Mouse (Mus musculus): ENCODE measurements around the gene Taf3. TPM values are rescaled to one million over a fixed set of nuclear protein-coding genes. Genes with fewer than 3 reads are reported as not detected.

Gene Taf3
- polyA plus RNA-seq (2016; fragmentation: Nextera tagmentation; extraction: Ambion mirVana) = 15.7 and 16.7 TPM in 2 replicates

GRCm38 (mm10) chr2:10048461-10048860, at the start of gene Taf3:
Gene Taf3 (minus strand): TSS chr2:10048596.
- peak within 1 kb of the TSS; percentile 93 for H3K27ac ChIP-seq
- peak; percentile 91 for DNase-seq (ENCODE audit: extremely low spot score, low spot score)
- under 1% methylated on average over 36 of the region's 36 CpGs for WGBS

DNA sequence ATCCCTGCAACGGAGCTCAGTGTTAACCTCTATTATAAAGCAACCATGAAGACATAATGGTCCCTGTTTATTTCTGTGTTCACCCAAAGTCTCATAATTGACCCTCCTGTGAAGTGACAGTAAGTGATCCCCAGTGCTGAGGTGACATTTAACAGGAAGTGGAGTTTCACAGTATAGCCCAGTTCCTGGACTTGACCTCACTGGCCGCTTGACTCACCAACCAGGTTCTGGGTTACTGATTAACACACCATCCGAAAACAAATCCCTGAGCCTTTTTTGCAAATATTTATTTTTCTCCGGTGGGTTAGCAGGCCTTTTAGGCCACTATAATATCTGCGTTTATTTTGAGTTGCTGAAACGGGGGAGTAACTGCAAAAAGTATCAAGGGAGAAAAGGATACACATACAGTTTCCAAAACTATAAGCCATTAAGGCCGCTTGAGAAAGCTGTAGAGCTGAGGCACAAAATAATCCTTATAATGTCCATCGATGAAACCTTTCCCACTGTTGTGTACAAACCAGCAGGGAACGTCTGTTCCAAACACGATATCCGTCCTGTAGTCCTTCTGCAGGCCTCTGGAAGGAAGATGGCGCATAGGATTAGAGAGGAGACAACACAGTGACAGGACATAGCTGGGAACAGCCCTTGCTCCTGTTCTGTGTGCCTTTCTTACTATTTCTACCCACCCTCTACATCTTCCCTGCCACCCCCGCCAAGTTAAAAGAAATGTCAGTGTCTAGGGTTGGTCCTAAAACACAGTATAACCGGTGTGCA, 46.1 kb upstream of the Taf3 start:
- peaks cover 43% of the 10 kb centered on the region for H3K36me3 ChIP-seq (replicated peaks)
- no peaks in the 10 kb centered on the region for H3K9me3 ChIP-seq
- WGBS = 91% methylated on average over 14 of the region's 14 CpGs
- H3K27me3 ChIP-seq (ENCODE audit: poor library complexity, severe bottlenecking) = no peaks in the 10 kb centered on the region
- no peak for DNase-seq (ENCODE audit: extremely low spot score, low spot score)
- H3K4me1 ChIP-seq = no peaks in the 10 kb centered on the region
- no peak overlapping the region for H3K4me3 ChIP-seq
- H3K27ac ChIP-seq = no peak overlapping the region

More at GRCm38 (mm10) chr2:10048461-10048860, at the start of gene Taf3:
- Histone ChIP-seq H3K27me3 (ENCODE audit: poor library complexity, severe bottlenecking) (no peaks in the 10 kb centered on the region), H3K36me3 (replicated peaks) (peaks cover 4% of the 10 kb centered on the region), H3K4me1 (peaks cover 22% of the 10 kb centered on the region), H3K9me3 (no peaks in the 10 kb centered on the region), H3K4me3 (peak within 1 kb of the TSS; percentile 95)

DNA sequence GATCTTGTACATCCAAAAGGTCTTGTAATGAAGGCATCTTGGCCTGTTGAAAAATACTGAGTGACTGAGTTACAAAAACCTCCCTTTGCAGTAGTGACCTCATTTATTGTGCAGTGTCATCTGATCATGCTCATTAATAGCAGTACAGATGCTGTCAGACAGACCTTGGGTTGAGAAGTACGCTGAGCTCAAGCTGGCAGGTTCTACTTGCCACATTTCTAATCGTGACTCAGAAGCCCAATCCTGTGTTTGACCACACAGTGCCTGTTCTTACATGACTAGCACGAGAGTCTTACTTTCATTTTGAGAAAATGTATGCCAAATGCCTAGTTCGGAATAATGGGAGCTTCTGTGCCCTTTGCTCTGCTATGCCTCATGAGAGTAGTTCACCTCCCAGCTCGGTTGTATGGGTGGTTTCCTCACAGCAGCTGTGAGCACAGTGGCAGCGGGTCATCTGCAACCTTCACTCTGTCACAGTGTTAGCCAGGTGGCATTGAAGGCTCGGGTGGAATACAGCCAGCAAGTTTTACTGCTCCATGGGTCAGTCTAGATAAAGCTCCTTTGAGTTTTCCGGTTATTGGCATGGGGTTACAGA, 39.0 kb upstream of the Taf3 start:
- H3K4me1 ChIP-seq = no peaks in the 10 kb centered on the region
- no peak overlapping the region for H3K4me3 ChIP-seq
- H3K36me3 ChIP-seq (replicated peaks) = peaks cover 93% of the 10 kb centered on the region
- 92% methylated on average over 8 of the region's 8 CpGs for WGBS
- no peaks in the 10 kb centered on the region for H3K9me3 ChIP-seq
- no peak overlapping the region for H3K27ac ChIP-seq
- no peaks in the 10 kb centered on the region for H3K27me3 ChIP-seq (ENCODE audit: poor library complexity, severe bottlenecking)
- no peak for DNase-seq (ENCODE audit: extremely low spot score, low spot score)

- Histone ChIP-seq H3K27ac (no peak overlapping the region), H3K4me1 (peaks cover 26% of the 10 kb centered on the region), H3K36me3 (replicated peaks) (peaks cover 56% of the 10 kb centered on the region), H3K9me3 (no peaks in the 10 kb centered on the region), H3K4me3 (no peak overlapping the region), H3K27me3 (ENCODE audit: poor library complexity, severe bottlenecking) (no peaks in the 10 kb centered on the region)
- DNase-seq (ENCODE audit: extremely low spot score, low spot score) = no peak
- 73% methylated on average over 1 of the region's 1 CpGs for WGBS
These were observed 34.3 kb upstream of the Taf3 start for GRCm38 (mm10) chr2:10082737-10083136.

DNA sequence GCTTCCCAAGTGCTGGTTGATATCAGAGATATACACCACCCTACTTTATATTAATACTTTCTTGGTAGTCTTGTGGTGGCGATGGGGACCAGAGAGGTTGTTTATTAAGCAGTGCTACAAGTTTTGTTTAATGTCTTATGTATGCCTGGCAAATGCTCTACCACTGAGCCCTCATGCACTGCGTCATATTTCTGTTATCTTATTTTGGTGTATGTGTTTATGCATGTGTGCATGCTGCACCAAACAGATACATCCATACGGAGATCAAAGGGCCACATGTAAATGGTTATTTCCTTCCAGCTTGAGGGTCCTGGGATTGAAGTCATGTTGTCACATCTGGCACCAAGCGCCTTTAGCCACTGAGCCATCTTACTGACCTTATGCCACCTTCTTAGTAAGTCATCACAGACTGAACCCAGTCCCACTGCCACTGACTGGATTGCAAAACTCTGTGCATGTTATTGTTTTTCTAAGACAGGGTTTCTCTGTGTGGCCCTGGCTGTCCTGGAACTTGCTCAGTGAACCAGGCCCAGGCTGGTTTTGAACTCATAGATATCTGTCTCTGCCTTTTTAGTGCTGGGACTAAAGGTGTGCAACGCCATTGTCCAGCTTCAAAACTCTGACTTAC, 33.2 kb upstream of the Taf3 start:
- Histone ChIP-seq H3K27ac (no peak overlapping the region), H3K9me3 (no peaks in the 10 kb centered on the region), H3K4me1 (peaks cover 31% of the 10 kb centered on the region), H3K4me3 (peak overlapping the region; percentile 93), H3K27me3 (ENCODE audit: poor library complexity, severe bottlenecking) (no peaks in the 10 kb centered on the region), H3K36me3 (replicated peaks) (peaks cover 44% of the 10 kb centered on the region)
- DNase-seq (ENCODE audit: extremely low spot score, low spot score) = no peak
- WGBS = 89% methylated on average over 5 of the region's 5 CpGs

DNA sequence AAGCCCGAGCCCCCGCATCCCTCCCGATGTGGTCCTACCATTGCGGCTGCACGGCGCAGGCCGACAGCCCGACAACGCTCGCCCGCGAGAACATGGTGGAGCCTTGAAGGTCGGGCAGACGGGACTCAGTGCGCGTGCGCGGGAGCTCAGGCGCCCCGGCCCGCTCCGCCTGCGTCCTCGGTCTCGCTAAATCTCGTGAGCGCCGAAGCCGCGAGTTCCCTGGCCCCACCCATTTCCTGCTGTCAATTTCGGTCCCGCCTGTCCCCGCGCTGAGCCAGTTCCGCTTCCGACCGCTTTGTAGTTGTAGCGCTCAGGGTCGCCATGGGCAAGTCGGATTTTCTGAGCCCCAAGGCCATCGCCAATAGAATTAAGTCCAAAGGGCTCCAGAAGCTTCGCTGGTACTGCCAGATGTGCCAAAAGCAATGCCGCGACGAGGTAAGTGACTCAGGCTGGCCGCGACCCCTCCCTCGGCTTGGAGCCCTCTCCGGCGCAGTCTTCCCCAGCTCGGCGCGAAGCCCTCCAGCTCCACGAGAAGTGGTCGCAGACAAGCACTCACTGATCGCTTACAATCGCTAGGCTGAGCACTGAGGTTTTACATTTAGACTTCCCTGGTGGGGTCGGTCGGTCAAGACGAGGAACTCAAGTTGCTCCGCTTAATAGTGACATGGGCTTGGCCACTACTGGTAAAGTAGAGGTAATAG, 32.1 kb upstream of the Taf3 start, which contains the start of the genes Atp5c1 and Kin:
TSS of gene Atp5c1 (minus strand) at position 201 of the 701 bp plus-strand sequence.
TSS of gene Kin (plus strand) at position 284 of the 701 bp plus-strand sequence.
- Histone ChIP-seq H3K27me3 (ENCODE audit: poor library complexity, severe bottlenecking) (no peaks in the 10 kb centered on the region), H3K4me3 (peak within 1 kb of the TSS; percentile 93), H3K9me3 (no peaks in the 10 kb centered on the region), H3K36me3 (replicated peaks) (peaks cover 40% of the 10 kb centered on the region), H3K4me1 (peaks cover 31% of the 10 kb centered on the region), H3K27ac (peak within 1 kb of the TSS; percentile 98)
- DNase-seq (ENCODE audit: extremely low spot score, low spot score) = peak; percentile 97
- under 1% methylated on average over 61 of the region's 61 CpGs for WGBS

DNA sequence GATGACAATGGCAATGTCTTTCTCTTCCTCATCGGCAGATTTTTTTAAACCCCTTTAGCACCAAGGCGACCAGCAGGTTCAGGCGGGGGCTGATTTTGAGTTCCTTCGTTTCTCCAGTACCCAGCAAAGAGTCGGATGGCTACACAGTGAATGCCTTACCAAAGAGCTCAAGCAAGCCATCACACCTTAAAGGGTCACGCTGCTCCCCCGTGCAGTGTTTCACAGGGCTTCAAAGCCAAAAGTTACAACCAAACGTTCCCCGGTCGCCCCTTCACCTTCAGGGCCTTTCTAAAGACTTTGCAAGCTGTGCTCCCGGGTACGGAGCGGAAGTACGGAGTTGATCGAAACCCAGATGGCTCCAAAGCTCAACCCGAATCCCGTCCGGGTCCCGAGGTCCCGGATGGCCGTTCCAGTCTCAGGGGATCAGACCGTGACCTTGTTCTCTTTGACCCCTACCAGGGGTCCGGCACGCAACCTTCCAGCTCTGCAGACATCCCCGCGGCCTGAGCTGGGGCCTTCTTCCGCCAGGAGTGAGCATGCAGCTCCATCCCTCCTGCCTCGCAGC, 31.4 kb upstream of the Taf3 start:
- under 1% methylated on average over 28 of the region's 28 CpGs for WGBS
- Histone ChIP-seq H3K27me3 (ENCODE audit: poor library complexity, severe bottlenecking) (no peaks in the 10 kb centered on the region), H3K36me3 (replicated peaks) (peaks cover 40% of the 10 kb centered on the region), H3K9me3 (no peaks in the 10 kb centered on the region), H3K4me1 (peaks cover 31% of the 10 kb centered on the region), H3K4me3 (peak overlapping the region; percentile 93), H3K27ac (peak overlapping the region; percentile 98)
- no peak for DNase-seq (ENCODE audit: extremely low spot score, low spot score)

DNA sequence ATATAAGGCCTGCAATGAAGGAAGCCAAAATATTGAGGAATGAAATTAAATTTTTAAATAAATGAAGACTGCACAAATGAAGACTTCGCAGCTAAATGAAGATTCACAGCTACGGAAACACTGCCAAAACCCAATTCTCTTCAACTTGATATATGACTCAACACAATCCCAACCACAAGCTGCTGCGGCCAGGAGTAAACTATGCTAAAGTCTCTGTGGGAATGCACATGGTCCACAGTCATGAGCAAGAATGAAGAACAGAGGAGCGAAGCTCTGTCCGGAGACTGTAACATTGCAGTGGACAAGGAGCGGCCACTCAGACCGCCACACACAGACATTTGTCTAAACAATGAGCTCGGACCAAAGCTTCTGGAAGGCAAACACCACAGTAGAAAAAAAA, 28.3 kb upstream of the Taf3 start:
- no peak overlapping the region for H3K27ac ChIP-seq
- no peaks in the 10 kb centered on the region for H3K9me3 ChIP-seq
- H3K27me3 ChIP-seq (ENCODE audit: poor library complexity, severe bottlenecking) = no peaks in the 10 kb centered on the region
- DNase-seq (ENCODE audit: extremely low spot score, low spot score) = no peak
- peaks cover 28% of the 10 kb centered on the region for H3K4me1 ChIP-seq
- 97% methylated on average over 8 of the region's 8 CpGs for whole genome bisulfite sequencing
- peaks cover 45% of the 10 kb centered on the region for H3K36me3 ChIP-seq (replicated peaks)
- H3K4me3 ChIP-seq = no peak overlapping the region

- no peaks in the 10 kb centered on the region for H3K27me3 ChIP-seq (ENCODE audit: poor library complexity, severe bottlenecking)
- H3K36me3 ChIP-seq (replicated peaks) = peaks cover 62% of the 10 kb centered on the region
- no peak overlapping the region for H3K27ac ChIP-seq
- whole genome bisulfite sequencing = 85% methylated on average over 7 of the region's 7 CpGs
- H3K4me3 ChIP-seq = no peak overlapping the region
- DNase-seq (ENCODE audit: extremely low spot score, low spot score) = no peak
- H3K9me3 ChIP-seq = no peaks in the 10 kb centered on the region
- H3K4me1 ChIP-seq = peaks cover 21% of the 10 kb centered on the region
These were observed 26.1 kb upstream of the Taf3 start for GRCm38 (mm10) chr2:10074470-10074869.

- no peaks in the 10 kb centered on the region for H3K9me3 ChIP-seq
- no peaks in the 10 kb centered on the region for H3K27me3 ChIP-seq (ENCODE audit: poor library complexity, severe bottlenecking)
- WGBS = 93% methylated on average over 7 of the region's 7 CpGs
These were observed 23.4 kb upstream of the Taf3 start for GRCm38 (mm10) chr2:10071751-10072150.

DNA sequence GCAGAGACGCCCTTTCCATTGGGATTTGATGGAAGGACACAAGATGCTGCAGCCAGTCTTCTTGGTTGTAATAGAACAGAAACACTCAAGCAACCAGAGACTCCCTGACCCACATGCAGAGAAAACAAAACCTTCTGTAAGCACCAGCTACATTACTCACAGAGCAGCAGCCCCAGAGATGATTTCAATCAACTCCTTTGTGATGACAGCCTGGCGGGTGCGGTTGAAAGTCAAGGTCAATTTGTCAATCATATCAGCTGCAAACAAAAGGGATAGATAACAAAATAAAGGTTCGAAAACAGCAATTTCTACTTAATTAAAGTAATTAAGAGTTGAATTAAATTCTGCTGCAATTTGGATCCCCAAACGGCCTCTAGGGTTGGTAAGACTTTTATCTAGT, 10.4 kb upstream of the Taf3 start:
- no peak for DNase-seq (ENCODE audit: extremely low spot score, low spot score)
- no peaks in the 10 kb centered on the region for H3K4me1 ChIP-seq
- H3K27me3 ChIP-seq (ENCODE audit: poor library complexity, severe bottlenecking) = no peaks in the 10 kb centered on the region
- 89% methylated on average over 5 of the region's 5 CpGs for WGBS
- H3K27ac ChIP-seq = no peak overlapping the region
- H3K9me3 ChIP-seq = no peaks in the 10 kb centered on the region
- H3K4me3 ChIP-seq = no peak overlapping the region
- H3K36me3 ChIP-seq (replicated peaks) = peaks cover 98% of the 10 kb centered on the region

More at GRCm38 (mm10) chr2:10071751-10072150, 23.4 kb upstream of the Taf3 start:
- Histone ChIP-seq H3K36me3 (replicated peaks) (peaks cover 84% of the 10 kb centered on the region), H3K4me1 (no peaks in the 10 kb centered on the region; the same call in 1 of the 2 replicates), H3K4me3 (no peak overlapping the region), H3K27ac (no peak overlapping the region)
- no peak for DNase-seq (ENCODE audit: extremely low spot score, low spot score)

DNA sequence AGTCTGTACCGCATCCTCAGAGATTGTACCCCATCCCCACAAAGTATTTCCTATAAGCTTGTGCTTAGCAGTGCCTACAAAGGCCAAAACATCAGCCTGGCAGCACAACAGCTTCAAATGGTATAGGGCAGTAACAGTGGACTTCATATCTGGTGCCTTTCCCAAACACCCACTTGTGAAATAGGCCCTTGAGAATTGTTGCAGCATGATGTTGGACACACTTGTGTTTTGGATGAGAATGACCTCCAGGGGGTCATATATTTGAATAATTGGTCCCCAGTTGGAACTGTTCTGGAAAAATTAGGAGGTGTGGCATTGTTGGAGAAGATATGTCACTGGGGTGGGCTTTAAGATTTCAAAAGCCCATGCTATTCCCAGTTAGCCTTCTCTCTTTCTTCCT, 3.6 kb upstream of the Taf3 start:
- H3K36me3 ChIP-seq (replicated peaks) = peaks cover 38% of the 10 kb centered on the region
- H3K4me1 ChIP-seq = peaks cover 15% of the 10 kb centered on the region
- no peak overlapping the region for H3K4me3 ChIP-seq
- DNase-seq (ENCODE audit: extremely low spot score, low spot score) = no peak
- no peaks in the 10 kb centered on the region for H3K27me3 ChIP-seq (ENCODE audit: poor library complexity, severe bottlenecking)
- WGBS = 98% methylated on average over 1 of the region's 1 CpGs
- H3K9me3 ChIP-seq = no peaks in the 10 kb centered on the region
- no peak overlapping the region for H3K27ac ChIP-seq

Data from forebrain, embryonic 10.5 days (tissue).